Mouse (Mus musculus) mature B cell (primary cell): ENCODE data around the gene Nckap5l.
"Not testable (repeated sequence)": the region's sequence is repeated elsewhere in the genome, so short reads cannot be mapped to it uniquely, and the experiment has no call there.

Experiments used
- in situ Hi-C: fragments of 300-500 bp; cut with MboI; formaldehyde crosslinking; loops from 2 replicates; pipeline ENCODE4 v1.14.3; 2019

Gene Nckap5l

GRCm38 (mm10) chr15:99393386-99394252, 63.9 kb downstream of the Nckap5l start:
- in situ Hi-C loops = no loop called here

DNA sequence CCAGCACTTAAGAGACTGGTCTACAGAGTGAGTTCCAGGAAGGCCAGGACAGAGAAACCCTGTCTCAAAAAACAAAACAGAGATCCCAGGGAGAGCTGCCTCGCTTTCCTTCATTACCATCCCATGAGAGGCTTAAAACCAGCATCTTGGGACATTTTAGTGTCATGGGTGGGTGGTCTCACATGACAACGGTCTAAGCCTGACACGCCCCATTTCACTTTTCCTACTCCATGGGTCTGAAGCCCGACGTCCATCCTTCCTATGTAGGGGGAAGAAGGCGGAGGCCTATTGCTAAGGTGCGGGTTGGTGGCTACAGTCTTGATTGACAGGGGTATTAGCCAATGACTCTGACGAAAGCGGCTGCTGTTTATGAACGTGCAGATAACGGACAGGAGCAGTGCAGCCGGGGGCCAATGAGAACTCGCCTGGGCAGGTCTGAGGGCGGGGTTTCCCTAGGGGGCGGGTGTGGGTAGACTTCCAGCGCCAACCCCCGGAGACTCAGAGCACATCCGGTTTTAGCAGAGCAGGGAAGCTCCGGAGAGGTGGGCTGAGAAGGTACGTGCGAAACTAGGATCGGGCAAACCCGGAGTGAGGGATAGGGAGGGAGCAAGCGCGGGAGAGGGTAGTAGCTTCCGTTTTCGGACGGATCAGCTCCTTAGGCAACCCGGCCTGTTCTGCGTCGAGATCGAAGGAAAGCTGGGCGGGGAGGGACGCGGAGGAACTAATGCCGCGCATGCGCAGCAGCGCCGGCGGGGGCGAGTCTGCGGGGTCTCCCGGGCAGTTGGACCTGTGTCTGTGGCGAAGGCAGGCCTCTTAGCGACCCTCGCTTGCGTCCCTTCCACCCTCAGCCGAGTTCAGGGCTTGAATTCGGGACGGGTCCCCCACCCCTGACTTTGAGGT, 64.8 kb downstream of the Nckap5l start, which contains the start of gene Tmbim6:
Tmbim6 (plus strand) TSS at position 397 of the 900 bp plus-strand sequence.
- in situ Hi-C loops = no loop called here

GRCm38 (mm10) chr15:99391975-99392374, 65.6 kb downstream of the Nckap5l start:
- in situ Hi-C loops = no loop called here

DNA sequence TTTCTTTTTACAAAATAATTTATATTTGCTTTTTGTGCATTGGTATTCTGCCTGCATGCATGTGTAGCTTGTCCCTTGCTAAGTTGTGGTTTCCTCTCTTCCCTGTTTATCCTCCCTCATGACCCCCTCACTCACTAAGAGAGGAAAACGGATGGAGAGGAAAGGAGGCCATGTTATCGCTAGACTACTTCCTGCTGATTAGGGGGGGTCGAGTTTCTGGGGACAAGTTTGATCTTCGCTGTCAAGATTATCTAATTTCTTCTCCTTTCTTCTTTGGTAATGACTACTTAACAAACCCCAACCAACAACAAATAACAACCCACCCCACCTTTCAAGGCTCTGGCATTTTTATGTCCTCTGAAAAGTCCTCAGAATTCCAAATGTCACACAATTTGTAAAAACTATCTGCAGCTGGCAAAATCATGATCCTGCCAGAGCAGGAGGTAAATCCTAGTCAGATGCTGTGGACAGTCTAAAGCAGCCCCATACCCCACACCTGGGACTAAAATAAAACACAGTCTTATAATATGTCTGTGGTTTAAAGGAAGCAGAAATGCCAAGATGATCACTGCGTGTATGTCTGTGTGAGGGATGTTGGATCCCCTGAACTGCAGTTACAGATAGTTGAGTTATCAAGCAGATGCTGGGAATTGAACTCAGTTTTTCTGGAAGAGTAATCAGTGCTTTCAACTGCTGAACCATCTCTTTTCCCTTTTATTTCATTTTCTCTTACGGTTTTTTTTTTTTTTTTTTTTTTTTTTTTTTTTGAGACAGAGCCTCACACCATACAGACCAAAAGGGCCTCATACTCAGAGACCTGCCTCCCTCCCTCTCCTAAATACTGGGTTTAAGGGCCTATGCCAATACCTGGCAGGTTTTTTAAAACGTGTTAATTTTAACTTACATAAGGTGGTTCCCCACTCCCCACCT, 66.8 kb downstream of the Nckap5l start:
- in situ Hi-C loops = no loop called here

- in situ Hi-C loops = no loop called here
Observed at GRCm38 (mm10) chr15:99387976-99388375, 69.6 kb downstream of the Nckap5l start.

- in situ Hi-C loops = no loop called here
Observed at GRCm38 (mm10) chr15:99386796-99387195, 70.8 kb downstream of the Nckap5l start.

- in situ Hi-C loops = not testable (repeated sequence)
Observed at GRCm38 (mm10) chr15:99386110-99386509, 71.4 kb downstream of the Nckap5l start.

DNA sequence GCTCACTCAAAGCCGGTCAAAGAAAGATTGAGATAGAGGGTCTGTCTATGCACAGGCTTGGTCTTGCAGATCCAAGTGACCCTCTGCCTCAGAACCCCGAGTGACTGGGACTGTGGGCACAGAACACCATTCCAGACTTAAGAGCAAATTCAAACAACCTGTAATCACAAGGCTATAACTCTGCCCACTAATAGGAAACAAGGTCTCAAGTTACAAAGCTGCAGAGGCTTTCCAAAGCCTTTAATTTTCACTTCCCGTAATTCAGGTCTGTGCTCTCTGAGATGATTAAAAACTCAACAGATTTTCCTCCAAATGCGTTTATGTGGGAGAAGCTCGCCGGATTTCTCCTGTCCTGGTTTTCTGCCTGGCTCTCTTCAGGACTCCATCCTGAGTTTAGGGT, 73.5 kb downstream of the Nckap5l start:
- in situ Hi-C loops = no loop called here

DNA sequence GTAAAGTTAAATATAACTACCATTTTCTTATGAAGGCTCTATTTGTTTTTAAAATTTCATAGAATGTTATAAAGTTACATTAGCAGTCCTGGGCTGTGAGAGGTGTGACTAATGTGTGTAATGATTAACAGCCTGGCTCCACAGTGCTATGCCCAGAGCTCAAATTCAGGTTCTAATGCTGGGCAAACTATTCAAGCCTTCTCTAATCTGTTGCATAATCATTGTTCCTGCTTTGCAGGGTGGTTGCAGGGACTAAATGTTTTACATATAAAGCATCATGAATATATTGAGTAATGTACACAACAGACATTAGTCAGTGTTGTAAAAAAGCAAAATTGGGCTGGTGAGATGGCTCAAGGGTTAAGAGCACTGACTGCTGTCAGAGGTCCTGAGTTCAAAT, 74.7 kb downstream of the Nckap5l start:
- in situ Hi-C loops = no loop called here

DNA sequence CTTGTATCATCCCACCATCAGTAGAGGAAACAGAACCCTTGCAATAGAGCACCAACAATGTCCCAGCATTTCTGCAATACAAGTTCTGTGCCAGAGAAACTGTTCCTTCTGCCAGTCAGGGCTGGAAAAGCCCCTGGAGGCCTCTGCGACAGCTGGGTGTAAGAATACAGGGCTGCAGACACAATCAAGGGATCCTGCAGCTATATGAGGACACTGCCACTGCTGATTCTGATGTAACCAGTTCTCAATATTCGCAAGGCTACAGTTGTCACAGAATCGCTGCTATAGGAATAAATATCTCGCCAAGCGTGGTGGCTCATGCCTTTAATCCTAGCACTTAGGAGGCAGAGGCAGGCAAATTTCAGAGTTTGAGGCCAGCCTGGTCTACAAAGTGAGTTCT, 81.3 kb downstream of the Nckap5l start:
- in situ Hi-C loops = no loop called here

DNA sequence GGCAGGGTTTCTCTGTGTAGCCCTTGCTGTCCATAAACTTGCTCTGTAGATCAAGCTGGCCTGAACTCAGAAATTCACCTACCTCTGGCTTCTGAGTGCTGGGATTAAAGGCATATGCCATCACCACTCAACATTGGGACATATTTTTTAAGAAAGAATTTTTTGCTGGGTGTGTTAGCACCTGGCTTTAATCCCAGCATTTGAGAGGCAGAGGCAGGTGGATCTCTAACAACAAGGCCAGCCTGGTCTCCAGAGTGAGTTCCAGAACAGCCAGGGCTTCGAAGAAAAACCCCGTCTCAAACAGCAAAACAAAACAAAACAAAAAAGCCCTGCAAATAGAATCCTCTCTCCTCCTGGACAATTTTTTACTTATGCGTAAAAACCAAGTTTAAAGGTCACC, 82.0 kb downstream of the Nckap5l start:
- in situ Hi-C loops = no loop called here

DNA sequence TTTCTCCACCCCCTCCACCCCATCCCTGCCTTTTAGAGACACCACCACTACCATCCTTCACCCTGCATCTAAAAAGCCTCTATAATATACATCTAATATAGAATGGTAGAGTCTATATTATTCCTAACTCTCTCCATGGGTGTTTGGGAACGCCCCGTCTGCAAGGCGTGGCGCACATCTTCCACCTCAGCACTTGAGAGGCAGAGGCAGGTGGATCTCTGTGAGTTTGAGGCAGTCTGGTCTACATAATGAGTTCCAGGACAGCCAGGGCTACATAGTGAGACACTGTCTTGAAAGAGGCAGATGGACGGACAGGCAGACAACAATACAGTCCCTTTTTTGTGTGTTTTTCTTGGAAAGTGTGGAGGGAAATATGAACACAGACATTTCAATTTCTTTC, 82.5 kb downstream of the Nckap5l start:
- in situ Hi-C loops = no loop called here

GRCm38 (mm10) chr15:99372761-99373160, 84.8 kb downstream of the Nckap5l start:
- in situ Hi-C loops = no loop called here
